Mouse (Mus musculus) heart, postnatal 10 days (tissue): Measurements from ENCODE around the gene Golt1a. TPM values are rescaled to one million over a fixed set of nuclear protein-coding genes. Genes with fewer than 3 reads are reported as not detected.

Experiments used
- DNase-seq, 2 experiments: peaks; one replicate each; pipeline ENCODE4 v3.0.0; 2021
- intact Hi-C: fragments of 180-260 bp; cut with DNase I; formaldehyde crosslinking; loops from one replicate; pipeline ENCODE4 v1.15.1; 2025
- total RNA-seq, 2 experiments: library from RNA; stranded (reverse); gene quantifications; 2 replicates each; pipeline ENCODE4 v1.2.3; 2021

Golt1a gene
- total RNA-seq, 2 experiments from 2014 or later: not detected

DNA sequence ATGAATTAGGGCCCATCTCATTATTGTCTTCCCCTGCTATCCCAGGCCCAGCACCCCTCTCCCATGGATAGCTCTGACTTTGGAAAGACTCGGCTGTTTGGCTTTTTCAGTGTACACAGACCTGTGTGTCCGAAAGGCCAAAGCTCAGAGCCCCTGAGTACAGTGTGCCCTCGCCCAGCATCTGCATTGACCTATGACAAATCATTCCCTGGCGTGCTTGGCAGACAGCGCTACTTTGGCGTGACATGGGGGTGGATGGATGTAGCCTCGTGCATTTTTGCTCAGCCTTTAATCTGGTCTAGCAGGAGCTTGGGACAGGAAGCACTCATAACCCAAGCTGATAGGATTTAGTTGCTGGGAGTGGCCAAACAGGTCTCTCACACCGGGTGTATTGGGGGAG, 62.5 kb downstream of the Golt1a start:
- intact Hi-C loops: no loop called here
- no peak for DNase-seq

Other genes starting within 250 kb of the Golt1a start
- 10 to 100 TPM; 38.2 to 42.1 TPM for gene Ppp1r15b, start 178.7 kb upstream of the Golt1a start, total RNA-seq
- gene Plekha6, start 145.6 kb upstream of the Golt1a start, total RNA-seq: 10 to 100 TPM; 58.1 to 68.9 TPM
- gene Kiss1, start 12.1 kb downstream of the Golt1a start, total RNA-seq: not detected
- under 1 TPM; 0.22 TPM for gene Ren1, start 40.7 kb downstream of the Golt1a start, total RNA-seq
- 1 to 10 TPM in 1 of 2 experiments, under 1 TPM in 1; 0.82 to 1.1 TPM for gene Etnk2, start 53.8 kb downstream of the Golt1a start, total RNA-seq
- 10 to 100 TPM; 29.6 to 33.4 TPM for gene Sox13, start 114.6 kb downstream of the Golt1a start, total RNA-seq